Comparison of ENCODE assay signal across 19 mouse cellular contexts in genomic region chr12:29823766-29824417, GRCm38 (mm10).
DNase-seq lines count a peak whose midpoint lies in the region; ATAC-seq and TF ChIP-seq lines count a peak whose summit lies in the region.
"Had no signal": no experiment of that assay in that cellular context is flagged by ENCODE, and none has a peak within 500 bp of the region (broad histone marks: within the 10 kb centered on the region; RNA-seq: fewer than 3 reads in every experiment).

No protein-coding gene starts in this region.

- no peak overlapping the region for H3K27ac ChIP-seq in lung, embryonic 15.5 days
- peak overlapping the region; percentile 14; the same call in 1 of the 2 replicates for H3K27ac ChIP-seq in cortical plate, adult 2 months (ENCODE audit: insufficient read depth, low read length)
- H3K27ac ChIP-seq: embryonic facial prominence, embryonic 12.5 days; limb, embryonic 15.5 days; macrophage had no signal

- no peak overlapping the region for H3K4me2 ChIP-seq in lung, embryonic 15.5 days
- H3K4me2 ChIP-seq: embryonic facial prominence, embryonic 12.5 days; limb, embryonic 15.5 days had no signal

- H3K27me3 ChIP-seq in lung, embryonic 15.5 days, result no peaks in the 10 kb centered on the region; the same call in 1 of the 2 replicates
- H3K27me3 ChIP-seq: embryonic facial prominence, embryonic 12.5 days; limb, embryonic 15.5 days had no signal

- no peaks in the 10 kb centered on the region for H3K9me3 ChIP-seq in lung, embryonic 15.5 days
- H3K9me3 ChIP-seq: embryonic facial prominence, embryonic 12.5 days; limb, embryonic 15.5 days had no signal

- 54% methylated on average over 10 of the region's 10 CpGs for WGBS in lung, embryonic 15.5 days

- no peak overlapping the region for H3K4me3 ChIP-seq in lung, embryonic 15.5 days
- no peak overlapping the region for H3K4me3 ChIP-seq in cortical plate, adult 2 months (ENCODE audit: insufficient read depth, low read length)
- H3K4me3 ChIP-seq: embryonic facial prominence, embryonic 12.5 days; limb, embryonic 15.5 days had no signal

- TF ChIP-seq POLR2A in cortical plate, adult 2 months (IDR thresholded peaks at IDR 0.05; ENCODE audit: extremely low read depth, insufficient read depth, low read length), result no peak

- peak; percentile 77; the same call in 1 of the 2 replicates for ATAC-seq in lung, embryonic 15.5 days (ENCODE audit: borderline replicate concordance, extremely low read depth, low FRiP score, low TSS enrichment)

- TF ChIP-seq CTCF in cortical plate, adult 2 months (IDR thresholded peaks at IDR 0.05; ENCODE audit: extremely low read depth, insufficient read depth, low read length), result no peak

- H3K36me3 ChIP-seq in lung, embryonic 15.5 days, result no peaks in the 10 kb centered on the region
- H3K36me3 ChIP-seq: embryonic facial prominence, embryonic 12.5 days; limb, embryonic 15.5 days had no signal

- H3K9ac ChIP-seq in lung, embryonic 15.5 days, result no peak overlapping the region
- H3K9ac ChIP-seq: embryonic facial prominence, embryonic 12.5 days; limb, embryonic 15.5 days had no signal

- H3K4me1 ChIP-seq in lung, embryonic 15.5 days, result no peaks in the 10 kb centered on the region
- H3K4me1 ChIP-seq in cortical plate, adult 2 months (ENCODE audit: control insufficient read depth, insufficient read depth, low read length), result peaks cover 10% of the 10 kb centered on the region
- H3K4me1 ChIP-seq: embryonic facial prominence, embryonic 12.5 days; limb, embryonic 15.5 days had no signal

- peak; percentile 9 for DNase-seq in gastrocnemius, adult 18-20 months (ENCODE audit: low spot score)
- no peak for DNase-seq in gastrocnemius, postnatal 10 days
- no peak for DNase-seq in lung, postnatal 14 days
- peak; percentile 9 to 36 for DNase-seq in lung, postnatal 4 days
- no peak for DNase-seq in testis, postnatal 10 days (ENCODE audit: low spot score)
- no peak for DNase-seq in embryo, embryonic 10 days (ENCODE audit: low spot score)
- DNase-seq: adrenal gland, adult 8-10 months; B cell, adult 2 months; cerebellum, postnatal 14 days; heart, adult 18-20 months; kidney, adult 18-20 months; kidney, postnatal 4 days; right cerebral cortex, postnatal 14 days; thymus, adult 18-20 months had no signal

Comparison
In these comparisons a context has a peak if more than half of its experiments do, and no peak if none do; other contexts are left out.
1. DNase-seq: peak in gastrocnemius, adult 18-20 months (single experiment) and lung, postnatal 4 days (2 of 2); none in gastrocnemius, postnatal 10 days (single experiment), lung, postnatal 14 days (single experiment), testis, postnatal 10 days (single experiment) and embryo, embryonic 10 days (single experiment).